Mouse (Mus musculus) erythroblast, embryonic 14.5 days (primary cell): Measurements from ENCODE around the gene Rps6kb2. TPM values are rescaled to one million over a fixed set of nuclear protein-coding genes. Genes with fewer than 3 reads are reported as not detected.

ENCODE experiments used
- H3K27me3 ChIP-seq: 2 replicates; pipeline ENCODE4 v1.6.1; 2012; ENCODE audit warnings: inconsistent platforms; ENCODE audit not compliant: control insufficient read depth
- H3K36me3 ChIP-seq: 2 replicates; pipeline ENCODE4 v1.6.1; 2012; ENCODE audit warnings: mild to moderate bottlenecking, inconsistent platforms; ENCODE audit not compliant: control insufficient read depth
- H3K4me1 ChIP-seq: 2 replicates; pipeline ENCODE4 v1.6.1; 2012; ENCODE audit warnings: inconsistent platforms; ENCODE audit not compliant: control insufficient read depth
- H3K4me3 ChIP-seq: replicated peaks from 2 replicates; pipeline ENCODE3; 2012; ENCODE audit warnings: moderate library complexity, mild to moderate bottlenecking, inconsistent platforms
- H3K9me3 ChIP-seq: 2 replicates; pipeline ENCODE4 v1.6.1; 2012; ENCODE audit warnings: low read length, inconsistent platforms, mixed read lengths; ENCODE audit not compliant: control insufficient read depth
- GATA1 ChIP-seq: IDR thresholded peaks from 2 replicates; pipeline ENCODE4 v1.6.1; 2012; ENCODE audit warnings: low read length, inconsistent platforms, mixed read lengths
- TAL1 ChIP-seq: IDR thresholded peaks from 3 replicates; pipeline ENCODE4 v1.6.1; 2012; ENCODE audit warnings: low read length, inconsistent platforms, mixed read lengths
- polyA plus RNA-seq: library from polyadenylated mRNA; stranded (reverse); fragments of >175 nt; gene quantifications from 2 replicates; pipeline ENCODE4 v1.2.3, GENCODE M21; 2012

Rps6kb2 gene
- polyA plus RNA-seq, 1 experiment: 24.5 TPM

- Histone ChIP-seq H3K27me3 (no peaks in the 10 kb centered on the region), H3K4me1 (peaks cover 53% of the 10 kb centered on the region), H3K4me3 (peak overlapping the region; percentile 81), H3K36me3 (peaks cover 35% of the 10 kb centered on the region), H3K9me3 (no peaks in the 10 kb centered on the region; the same call in 1 of the 2 replicates)
- TF ChIP-seq GATA1: no peak
- TF ChIP-seq TAL1: no peak
These were observed 361 bp upstream of the Rps6kb2 start for GRCm38 (mm10) chr19:4163543-4163887.

- peaks cover 42% of the 10 kb centered on the region for H3K4me1 ChIP-seq
These were observed 4.1 kb downstream of the Rps6kb2 start for GRCm38 (mm10) chr19:4159049-4159448.

GRCm38 (mm10) chr19:4156771-4157170 is 6.4 kb downstream of the Rps6kb2 start:
- Histone ChIP-seq H3K4me1 (peaks cover 30% of the 10 kb centered on the region), H3K27me3 (no peaks in the 10 kb centered on the region), H3K9me3 (no peaks in the 10 kb centered on the region), H3K4me3 (no peak overlapping the region), H3K36me3 (peaks cover 84% of the 10 kb centered on the region)
- TF ChIP-seq GATA1 (no peak), TAL1 (no peak)

More at GRCm38 (mm10) chr19:4159049-4159448, 4.1 kb downstream of the Rps6kb2 start:
- no peak for TF ChIP-seq GATA1
- TF ChIP-seq TAL1: no peak
- Histone ChIP-seq H3K27me3 (no peaks in the 10 kb centered on the region), H3K9me3 (no peaks in the 10 kb centered on the region), H3K36me3 (peaks cover 71% of the 10 kb centered on the region), H3K4me3 (no peak overlapping the region)

DNA sequence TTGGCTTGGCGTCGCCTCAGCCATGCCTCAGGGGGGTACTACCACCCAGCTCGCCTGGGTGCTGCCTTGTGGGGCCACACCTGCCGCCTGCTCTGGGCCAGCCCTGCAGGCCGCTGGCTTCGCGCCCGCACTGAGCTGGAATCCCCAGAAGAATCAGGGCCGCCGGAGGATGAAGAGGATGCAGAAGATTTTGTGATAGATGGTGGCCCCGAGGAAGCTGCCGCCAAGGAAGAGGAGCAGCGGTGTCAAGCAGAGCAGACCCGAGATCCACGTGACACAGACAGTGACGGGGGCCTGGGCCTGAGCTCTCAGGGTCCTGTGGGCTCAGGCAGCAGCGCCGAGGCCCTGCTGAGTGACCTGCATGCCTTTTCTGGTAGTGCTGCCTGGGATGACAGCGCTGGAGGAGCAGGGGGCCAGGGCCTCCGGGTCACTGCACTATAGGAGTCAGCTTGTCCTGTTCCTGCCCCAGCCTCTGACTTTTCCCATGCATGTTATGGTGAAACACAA is 7.0 kb downstream of the Rps6kb2 start:
- peaks cover 26% of the 10 kb centered on the region for H3K4me1 ChIP-seq
- TF ChIP-seq GATA1 (no peak), TAL1 (no peak)
- no peak overlapping the region for H3K4me3 ChIP-seq
- H3K27me3 ChIP-seq: no peaks in the 10 kb centered on the region
- peaks cover 82% of the 10 kb centered on the region for H3K36me3 ChIP-seq
- H3K9me3 ChIP-seq: no peaks in the 10 kb centered on the region

DNA sequence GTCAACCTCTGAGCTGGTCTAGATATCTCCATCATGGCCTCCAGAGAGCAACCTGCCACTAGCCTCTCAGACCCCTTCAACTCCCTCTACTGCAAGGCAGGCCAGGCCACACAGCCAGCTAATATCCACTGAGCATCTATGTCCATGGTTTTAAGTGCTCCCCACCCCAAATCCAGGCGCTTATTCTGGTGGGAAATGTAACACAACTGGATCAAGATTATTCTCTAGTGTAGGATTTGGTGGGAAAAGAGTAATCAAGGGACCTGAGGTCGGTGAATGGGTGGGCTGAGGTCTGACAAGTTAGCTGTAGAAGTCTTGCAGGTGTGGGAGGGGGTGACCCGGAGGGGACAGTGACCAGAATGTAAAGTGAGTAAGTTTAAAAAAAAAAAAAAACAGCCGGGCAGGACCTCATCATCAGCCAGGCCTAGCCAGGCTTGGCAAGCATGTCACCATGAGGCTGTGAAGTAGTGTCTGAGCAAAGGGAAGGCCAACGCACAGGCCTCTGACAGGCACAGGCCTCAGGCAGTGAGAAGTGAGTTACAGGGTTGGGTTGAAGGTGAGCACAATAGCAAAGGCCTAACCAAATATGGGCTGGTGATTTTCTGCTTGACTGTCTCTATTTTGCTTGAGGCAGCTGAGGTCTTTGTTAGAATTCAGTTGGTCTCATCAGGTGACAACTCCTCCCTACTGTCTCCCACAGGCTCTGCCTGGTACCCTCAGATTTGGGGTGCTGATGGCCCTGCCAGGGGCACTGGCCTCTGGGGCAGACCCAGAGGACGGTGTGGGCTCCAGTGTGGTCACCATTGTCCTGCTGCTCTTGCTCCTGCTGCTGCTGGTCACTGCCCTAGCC is 7.7 kb downstream of the Rps6kb2 start:
- Histone ChIP-seq H3K27me3 (no peaks in the 10 kb centered on the region), H3K4me1 (peaks cover 23% of the 10 kb centered on the region), H3K36me3 (peaks cover 83% of the 10 kb centered on the region), H3K4me3 (no peak overlapping the region), H3K9me3 (no peaks in the 10 kb centered on the region)
- TF ChIP-seq GATA1 (no peak), TAL1 (no peak)

DNA sequence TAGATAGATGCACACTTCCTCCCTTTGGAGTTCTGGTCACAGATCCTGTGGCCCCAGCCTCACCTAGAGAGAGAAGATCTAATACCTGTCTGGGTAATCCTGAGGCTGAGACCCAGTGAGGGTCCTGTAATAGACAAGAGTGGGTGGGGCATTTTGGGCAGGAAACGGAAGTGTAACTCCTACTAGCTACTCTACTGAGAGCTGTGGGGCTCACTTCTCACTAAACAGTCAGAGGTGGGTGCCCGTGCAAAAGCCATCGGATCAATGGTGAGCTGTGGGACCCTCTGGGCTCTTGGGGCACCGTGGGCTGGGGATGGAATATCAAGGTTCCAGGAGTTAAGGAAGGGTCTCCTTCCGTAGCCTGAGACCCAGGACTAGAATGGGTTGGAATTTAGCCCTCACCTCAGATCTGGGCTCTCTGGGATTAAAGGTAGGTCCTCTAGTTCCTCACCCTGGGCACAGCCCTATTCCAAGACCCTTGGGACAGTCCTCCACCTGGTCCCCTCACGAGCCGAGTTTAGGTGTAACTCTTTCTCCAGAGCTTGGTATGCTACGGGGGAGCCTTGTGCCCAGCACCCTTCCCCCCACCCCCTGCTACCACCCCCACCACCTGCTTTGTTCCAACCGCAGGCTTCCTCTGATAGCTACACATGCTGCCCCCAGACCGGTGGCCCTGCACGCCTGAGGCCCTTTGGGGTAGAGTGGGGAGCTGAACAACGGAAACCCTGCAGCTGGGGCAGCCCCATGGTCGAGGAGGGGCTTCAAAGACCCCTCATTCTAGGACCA is 8.5 kb downstream of the Rps6kb2 start:
- TF ChIP-seq GATA1: no peak
- TF ChIP-seq TAL1: no peak

GRCm38 (mm10) chr19:4153232-4153654 is 9.9 kb downstream of the Rps6kb2 start, which contains the start of gene Ptprcap:
Gene Ptprcap (plus strand): TSS chr19:4153604.
- no peak for TF ChIP-seq GATA1
- no peak for TF ChIP-seq TAL1
- Histone ChIP-seq H3K36me3 (peaks cover 72% of the 10 kb centered on the region), H3K4me1 (peaks cover 45% of the 10 kb centered on the region), H3K4me3 (no peak within 1 kb of the TSS), H3K27me3 (no peaks in the 10 kb centered on the region), H3K9me3 (no peaks in the 10 kb centered on the region)

More for the DNA sequence above, 8.5 kb downstream of the Rps6kb2 start:
- H3K4me3 ChIP-seq: no peak overlapping the region
- H3K9me3 ChIP-seq: no peaks in the 10 kb centered on the region
- H3K4me1 ChIP-seq: peaks cover 31% of the 10 kb centered on the region
- H3K27me3 ChIP-seq: no peaks in the 10 kb centered on the region
- H3K36me3 ChIP-seq: peaks cover 85% of the 10 kb centered on the region

DNA sequence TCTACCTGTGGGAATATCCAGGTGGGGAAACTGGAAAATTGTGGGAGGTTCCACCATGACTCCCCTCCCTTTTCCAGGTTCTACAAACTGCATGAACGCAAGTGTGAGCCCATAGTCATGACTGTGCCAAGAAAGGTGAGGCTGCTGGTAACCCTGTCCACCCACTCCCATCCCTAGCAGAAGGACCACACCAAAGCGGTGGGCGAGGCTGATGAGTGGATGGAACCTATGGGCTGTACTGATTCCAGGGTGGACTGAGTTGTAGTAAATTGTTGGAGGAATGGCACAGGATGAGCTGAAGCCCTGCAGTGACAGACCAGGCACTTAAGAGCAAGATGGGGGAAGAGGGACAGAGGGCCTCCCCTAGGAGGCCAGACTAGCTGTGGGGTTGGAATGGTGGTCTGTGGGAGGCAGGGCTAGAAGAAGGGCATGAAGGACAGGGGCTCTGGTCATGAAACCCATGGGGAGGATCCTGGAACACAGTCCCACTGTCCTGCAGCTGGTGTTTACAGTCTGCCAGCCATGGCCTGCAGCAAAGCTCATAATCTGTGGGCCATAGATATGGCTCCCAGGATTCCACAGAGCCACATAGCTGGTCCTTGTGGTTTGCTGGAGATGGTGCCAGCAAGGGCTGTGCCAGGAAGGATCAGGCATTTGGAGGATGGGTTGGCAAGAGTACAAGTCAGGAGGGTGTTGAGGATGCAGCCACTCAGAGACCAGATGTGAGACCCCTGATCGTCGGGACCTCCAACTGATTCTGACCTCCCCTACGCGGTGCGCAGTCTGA is 10.5 kb downstream of the Rps6kb2 start:
- TF ChIP-seq GATA1: no peak
- no peak for TF ChIP-seq TAL1
- Histone ChIP-seq H3K9me3 (no peaks in the 10 kb centered on the region), H3K4me3 (no peak overlapping the region), H3K4me1 (peaks cover 51% of the 10 kb centered on the region), H3K27me3 (no peaks in the 10 kb centered on the region), H3K36me3 (peaks cover 66% of the 10 kb centered on the region)

DNA sequence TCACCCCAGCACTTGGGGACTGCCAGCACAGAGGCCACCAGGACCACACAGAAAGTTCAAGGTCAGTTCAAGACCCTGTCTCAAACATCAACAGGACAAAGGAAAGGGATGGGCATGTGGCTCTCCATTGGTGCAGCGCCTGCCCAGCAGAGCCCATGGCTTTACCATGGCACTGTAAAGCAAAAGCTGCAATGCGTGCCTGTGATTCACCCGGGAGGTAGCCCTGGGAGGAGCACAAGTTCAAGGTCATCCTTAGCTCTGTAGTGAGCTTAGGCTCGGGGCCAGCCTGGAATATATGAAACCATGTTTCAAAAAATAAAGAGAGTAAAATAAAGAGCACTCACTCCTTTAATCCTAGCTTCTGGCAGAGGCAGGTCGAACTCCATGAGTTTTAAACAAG is 11.3 kb downstream of the Rps6kb2 start:
- peaks cover 53% of the 10 kb centered on the region for H3K4me1 ChIP-seq
- no peak for TF ChIP-seq GATA1
- no peak for TF ChIP-seq TAL1
- H3K36me3 ChIP-seq: peaks cover 59% of the 10 kb centered on the region

More for the DNA sequence above, 11.3 kb downstream of the Rps6kb2 start:
- no peaks in the 10 kb centered on the region for H3K27me3 ChIP-seq
- no peaks in the 10 kb centered on the region for H3K9me3 ChIP-seq
- no peak overlapping the region for H3K4me3 ChIP-seq
